Mouse (Mus musculus) MEL (cell line): ENCODE results near the gene Myof. TPM values are rescaled to one million over a fixed set of nuclear protein-coding genes. Genes with fewer than 3 reads are reported as not detected.

Experiments used
- DNase-seq: peaks from one replicate; pipeline ENCODE4 v3.0.0; 2011; ENCODE audit warnings: low read depth, low spot score
- H3K27ac ChIP-seq: 2 replicates; pipeline ENCODE4 v1.5.1; 2012; ENCODE audit warnings: low read depth, mild to moderate bottlenecking, control low read depth, low read length, moderate library complexity; ENCODE audit not compliant: control insufficient read depth
- H3K27me3 ChIP-seq, 2 experiments: fragments of 150-350 bp in 1 of 2; sonication (generic) in 1 of 2; 2 replicates each; pipeline ENCODE4 v1.6.1; 2012; ENCODE audit warnings: low read length in 2 of 2, mild to moderate bottlenecking in 2 of 2, improper control_type of control experiment in 1 of 2, moderate library complexity in 1 of 2; ENCODE audit not compliant: insufficient read depth in 2 of 2, control insufficient read depth in 1 of 2
- H3K36me3 ChIP-seq, 2 experiments: 2 replicates each; pipeline ENCODE4 v1.6.1; 2012 to 2014; ENCODE audit warnings: low read length in 2 of 2, improper control_type of control experiment in 1 of 2, inconsistent platforms in 1 of 2, mild to moderate bottlenecking in 1 of 2; ENCODE audit not compliant: insufficient read depth in 2 of 2, control insufficient read depth in 1 of 2
- H3K4me1 ChIP-seq, 2 experiments: fragments of 150-350 bp in 1 of 2; sonication (generic) in 1 of 2; 2 replicates each; pipeline ENCODE4 v1.6.1; 2012; ENCODE audit warnings: low read length in 2 of 2, improper control_type of control experiment in 1 of 2, mild to moderate bottlenecking in 1 of 2; ENCODE audit not compliant: insufficient read depth in 2 of 2, control insufficient read depth in 1 of 2
- H3K4me3 ChIP-seq, 2 experiments: fragments of 150-350 bp in 1 of 2; sonication (generic) in 1 of 2; 2 replicates each; pipeline ENCODE4 v1.5.1; 2012; ENCODE audit warnings: low read depth in 2 of 2, low read length in 2 of 2, mild to moderate bottlenecking in 2 of 2, moderate library complexity in 2 of 2, control low read depth in 1 of 2, improper control_type of control experiment in 1 of 2; ENCODE audit not compliant: control insufficient read depth in 1 of 2, insufficient read depth in 1 of 2
- H3K79me2 ChIP-seq: 2 replicates; pipeline ENCODE4 v1.6.1; 2012; ENCODE audit warnings: mild to moderate bottlenecking, low read length, moderate library complexity; ENCODE audit not compliant: control insufficient read depth, poor library complexity, insufficient read depth
- H3K9ac ChIP-seq: 2 replicates; pipeline ENCODE4 v1.6.1; 2012; ENCODE audit warnings: low read depth, mild to moderate bottlenecking, control low read depth, low read length, moderate library complexity; ENCODE audit not compliant: control insufficient read depth, poor library complexity, severe bottlenecking
- H3K9me3 ChIP-seq: fragments of 150-350 bp; sonication (generic); replicated peaks from 2 replicates; pipeline ENCODE4 v1.6.1; 2012; ENCODE audit warnings: mild to moderate bottlenecking, low read length, improper control_type of control experiment, moderate library complexity; ENCODE audit not compliant: insufficient read depth
- CHD1 ChIP-seq: IDR thresholded peaks from 2 replicates; pipeline ENCODE4 v1.6.1; 2012; ENCODE audit warnings: low read depth, mild to moderate bottlenecking, inconsistent platforms, low read length, improper control_type of control experiment
- CHD2 ChIP-seq: IDR thresholded peaks from 2 replicates; pipeline ENCODE4 v1.6.1; 2011; ENCODE audit warnings: low read length, improper control_type of control experiment
- CTCF ChIP-seq, 3 experiments: IDR thresholded peaks in 2 of 3; conservative IDR thresholded peaks in 1 of 3; 2 replicates each; pipeline ENCODE4 v1.5.1; 2011 to 2012; ENCODE audit warnings: low read length in 3 of 3, low read depth in 2 of 3, mild to moderate bottlenecking in 2 of 3, improper control_type of control experiment in 1 of 3, inconsistent platforms in 1 of 3, mixed read lengths in 1 of 3, moderate library complexity in 1 of 3; ENCODE audit not compliant: control insufficient read depth in 1 of 3, insufficient read depth in 1 of 3, poor library complexity in 1 of 3, severe bottlenecking in 1 of 3
- E2F4 ChIP-seq: IDR thresholded peaks from 2 replicates; pipeline ENCODE4 v1.6.1; 2011; ENCODE audit warnings: low read depth, low read length, improper control_type of control experiment, borderline replicate concordance
- EP300 ChIP-seq, 2 experiments: IDR thresholded peaks; 2 replicates each; pipeline ENCODE4 v1.6.1; 2011; ENCODE audit warnings: improper control_type of control experiment in 2 of 2, low read length in 2 of 2, low read depth in 1 of 2, mild to moderate bottlenecking in 1 of 2
- ETS1 ChIP-seq: IDR thresholded peaks from 2 replicates; pipeline ENCODE4 v1.6.1; 2012; ENCODE audit warnings: low read depth, mild to moderate bottlenecking, inconsistent platforms, low read length, improper control_type of control experiment, moderate library complexity
- GABPA ChIP-seq: IDR thresholded peaks from 2 replicates; pipeline ENCODE4 v1.6.1; 2012; ENCODE audit warnings: low read depth, mild to moderate bottlenecking, inconsistent platforms, low read length, improper control_type of control experiment, moderate library complexity
- HCFC1 ChIP-seq: IDR thresholded peaks from 2 replicates; pipeline ENCODE4 v1.6.1; 2012; ENCODE audit warnings: low read depth, mild to moderate bottlenecking, inconsistent platforms, low read length, improper control_type of control experiment, moderate library complexity
- KAT2A ChIP-seq: conservative IDR thresholded peaks from 2 replicates; pipeline ENCODE4 v1.6.1; 2012; ENCODE audit warnings: low read depth, low read length, improper control_type of control experiment, inconsistent platforms
- MAFK ChIP-seq: IDR thresholded peaks from 2 replicates; pipeline ENCODE4 v1.6.1; 2011; ENCODE audit warnings: low read depth, mild to moderate bottlenecking, low read length, improper control_type of control experiment, borderline replicate concordance
- MAZ ChIP-seq: IDR thresholded peaks from 2 replicates; pipeline ENCODE4 v1.6.1; 2012; ENCODE audit warnings: low read depth, mild to moderate bottlenecking, inconsistent platforms, low read length, improper control_type of control experiment
- MEF2A ChIP-seq: IDR thresholded peaks from 2 replicates; pipeline ENCODE4 v1.6.1; 2014; ENCODE audit warnings: low read depth, mild to moderate bottlenecking, inconsistent platforms, low read length, improper control_type of control experiment; ENCODE audit not compliant: poor library complexity, insufficient replicate concordance, severe bottlenecking; ENCODE audit errors: extremely low read depth
- MXI1 ChIP-seq: IDR thresholded peaks from 2 replicates; pipeline ENCODE4 v1.6.1; 2011; ENCODE audit warnings: mild to moderate bottlenecking, low read depth, low read length, improper control_type of control experiment
- MYB ChIP-seq: IDR thresholded peaks from 2 replicates; pipeline ENCODE4 v1.6.1; 2011; ENCODE audit warnings: mild to moderate bottlenecking, low read depth, low read length, improper control_type of control experiment
- MYC ChIP-seq: IDR thresholded peaks from 2 replicates; pipeline ENCODE4 v1.6.1; 2011; ENCODE audit warnings: low read depth, mild to moderate bottlenecking, low read length, improper control_type of control experiment, moderate library complexity
- NELFE ChIP-seq: IDR thresholded peaks from 2 replicates; pipeline ENCODE4 v1.6.1; 2011; ENCODE audit warnings: low read depth, low read length, improper control_type of control experiment
- NRF1 ChIP-seq: IDR thresholded peaks from 2 replicates; pipeline ENCODE4 v1.6.1; 2014; ENCODE audit warnings: low read depth, mild to moderate bottlenecking, inconsistent platforms, low read length, improper control_type of control experiment, moderate library complexity; ENCODE audit not compliant: poor library complexity, insufficient read depth, severe bottlenecking
- POLR2A ChIP-seq, 2 experiments: IDR thresholded peaks; 2 replicates each; pipeline ENCODE4 v1.6.1; 2011 to 2012; ENCODE audit warnings: low read length in 2 of 2, mild to moderate bottlenecking in 2 of 2, control low read depth in 1 of 2, improper control_type of control experiment in 1 of 2, low read depth in 1 of 2, moderate library complexity in 1 of 2; ENCODE audit not compliant: control insufficient read depth in 1 of 2, insufficient read depth in 1 of 2, poor library complexity in 1 of 2
- POLR2AphosphoS2 ChIP-seq: IDR thresholded peaks from 2 replicates; pipeline ENCODE4 v1.6.1; 2011; ENCODE audit warnings: low read length, improper control_type of control experiment
- POLR2AphosphoS5 ChIP-seq: IDR thresholded peaks from 2 replicates; pipeline ENCODE4 v1.6.1; 2012; ENCODE audit warnings: low read depth, borderline replicate concordance, mild to moderate bottlenecking, inconsistent platforms, low read length, moderate library complexity, mixed read lengths
- SIN3A ChIP-seq: IDR thresholded peaks from 2 replicates; pipeline ENCODE4 v1.6.1; 2012; ENCODE audit warnings: low read length, improper control_type of control experiment, inconsistent platforms
- SMC3 ChIP-seq: IDR thresholded peaks from 2 replicates; pipeline ENCODE4 v1.6.1; 2011; ENCODE audit warnings: low read depth, low read length, improper control_type of control experiment
- TAL1 ChIP-seq: IDR thresholded peaks from 2 replicates; pipeline ENCODE4 v1.6.1; 2012; ENCODE audit warnings: mild to moderate bottlenecking, inconsistent platforms, low read length, moderate library complexity, mixed read lengths
- TCF12 ChIP-seq: IDR thresholded peaks from 2 replicates; pipeline ENCODE4 v1.6.1; 2014; ENCODE audit warnings: low read depth, mild to moderate bottlenecking, inconsistent platforms, low read length, improper control_type of control experiment, moderate library complexity
- UBTF ChIP-seq: IDR thresholded peaks from 2 replicates; pipeline ENCODE4 v1.6.1; 2012; ENCODE audit warnings: low read depth, mild to moderate bottlenecking, inconsistent platforms, low read length, improper control_type of control experiment, moderate library complexity, borderline replicate concordance; ENCODE audit not compliant: insufficient read depth
- USF1 ChIP-seq: IDR thresholded peaks from 2 replicates; pipeline ENCODE4 v1.6.1; 2014; ENCODE audit warnings: low read depth, mild to moderate bottlenecking, inconsistent platforms, low read length, improper control_type of control experiment, moderate library complexity
- USF2 ChIP-seq, 2 experiments: IDR thresholded peaks; 2 replicates each; pipeline ENCODE4 v1.6.1; 2011 to 2012; ENCODE audit warnings: improper control_type of control experiment in 2 of 2, low read length in 2 of 2, borderline replicate concordance in 1 of 2, inconsistent platforms in 1 of 2, low read depth in 1 of 2, mild to moderate bottlenecking in 1 of 2; ENCODE audit not compliant: insufficient read depth in 1 of 2
- ZMIZ1 ChIP-seq: IDR thresholded peaks from 2 replicates; pipeline ENCODE4 v1.6.1; 2012; ENCODE audit warnings: low read depth, mild to moderate bottlenecking, inconsistent platforms, low read length, improper control_type of control experiment, moderate library complexity
- ZNF384 ChIP-seq: IDR thresholded peaks from 2 replicates; pipeline ENCODE4 v1.6.1; 2012; ENCODE audit warnings: low read depth, mild to moderate bottlenecking, inconsistent platforms, low read length, improper control_type of control experiment
- polyA plus RNA-seq, 2 experiments: library from polyadenylated mRNA; stranded (reverse) in 1 of 2; unstranded in 1 of 2; fragments of >175 nt in 1 of 2; fragments of >200 nt in 1 of 2; gene quantifications; 2 replicates each; pipeline versions ENCODE4 v1.2.1 to v1.2.4; 2012; ENCODE audit warnings: low replicate concordance in 2 of 2, low read depth in 1 of 2; ENCODE audit not compliant: insufficient read length in 2 of 2, insufficient read depth in 1 of 2, missing spikeins in 1 of 2
- total RNA-seq: library from RNA; depleted of rRNA; stranded (reverse); fragments of 300-350 nt; gene quantifications from 2 replicates; pipeline ENCODE4 v1.2.3, GENCODE M21; 2012

Gene Myof
- total and polyA plus RNA-seq, 3 experiments = 0.04 TPM; not detected in 2

GRCm38 (mm10) chr19:37959543-37960215 is 83.7 kb downstream of the Myof start:
- H3K4me3 ChIP-seq = no peak overlapping the region
- peaks cover 0 to 9% of the 10 kb centered on the region in 2 experiments; a peak in 1 of 4 replicates for H3K36me3 ChIP-seq
- H3K4me1 ChIP-seq = peaks cover 0 to 13% of the 10 kb centered on the region in 2 experiments; a peak in 2 of 4 replicates
- no peak overlapping the region for H3K9ac ChIP-seq
- peak; percentile 55 for DNase-seq
- TF ChIP-seq ZMIZ1 = no peak
- no peak for TF ChIP-seq POLR2AphosphoS5
- TF ChIP-seq MYC = no peak
- no peak for TF ChIP-seq MAFK
- no peak for TF ChIP-seq SIN3A
- TF ChIP-seq UBTF = no peak
- TF ChIP-seq USF2 (IDR thresholded peaks at IDR 0.05; ENCODE audit: borderline replicate concordance in 1 of 2, insufficient read depth in 1 of 2, low read depth in 1 of 2, low read length in 2 of 2) = no peak
- TF ChIP-seq SMC3 = no peak
- no peak for TF ChIP-seq TCF12
- TF ChIP-seq MYB = no peak
- TF ChIP-seq NRF1 = no peak
- no peak for TF ChIP-seq CHD2
- TF ChIP-seq GABPA = no peak
- no peak for TF ChIP-seq CTCF (IDR thresholded peaks at IDR 0.05 in 2 of 3, conservative IDR thresholded peaks at IDR 0.05 in 1 of 3; ENCODE audit: control insufficient read depth in 1 of 3, insufficient read depth in 1 of 3, low read depth in 2 of 3, low read length in 3 of 3, poor library complexity in 1 of 3, severe bottlenecking in 1 of 3)
- TF ChIP-seq CHD1 = no peak
- no peak for TF ChIP-seq ETS1
- TF ChIP-seq NELFE = no peak
- no peaks in the 10 kb centered on the region for H3K9me3 ChIP-seq
- H3K27ac ChIP-seq = no peak overlapping the region
- no peaks in the 10 kb centered on the region for H3K27me3 ChIP-seq
- H3K79me2 ChIP-seq = no peaks in the 10 kb centered on the region

GRCm38 (mm10) chr19:37959076-37959475 is 84.3 kb downstream of the Myof start:
- no peak for TF ChIP-seq HCFC1
- TF ChIP-seq KAT2A = no peak
- no peak for TF ChIP-seq ETS1
- no peak for TF ChIP-seq TAL1
- no peak for TF ChIP-seq POLR2AphosphoS2
- no peak for TF ChIP-seq USF2 (IDR thresholded peaks at IDR 0.05; ENCODE audit: borderline replicate concordance in 1 of 2, insufficient read depth in 1 of 2, low read depth in 1 of 2, low read length in 2 of 2)
- TF ChIP-seq POLR2A (IDR thresholded peaks at IDR 0.05; ENCODE audit: control insufficient read depth in 1 of 2, insufficient read depth in 1 of 2, low read depth in 1 of 2, low read length in 2 of 2, poor library complexity in 1 of 2) = no peak
- TF ChIP-seq TCF12 = no peak
- TF ChIP-seq EP300 (IDR thresholded peaks at IDR 0.05; ENCODE audit: low read depth in 1 of 2, low read length in 2 of 2) = no peak
- TF ChIP-seq E2F4 = no peak
- TF ChIP-seq ZMIZ1 = no peak
- no peak for TF ChIP-seq MAZ
- TF ChIP-seq CTCF (IDR thresholded peaks at IDR 0.05 in 2 of 3, conservative IDR thresholded peaks at IDR 0.05 in 1 of 3; ENCODE audit: control insufficient read depth in 1 of 3, insufficient read depth in 1 of 3, low read depth in 2 of 3, low read length in 3 of 3, poor library complexity in 1 of 3, severe bottlenecking in 1 of 3) = no peak
- no peak for TF ChIP-seq CHD2
- TF ChIP-seq USF1 = no peak
- TF ChIP-seq ZNF384 = no peak
- no peak for TF ChIP-seq MXI1
- no peak for TF ChIP-seq MEF2A
- TF ChIP-seq, all 39 proteins: peak for 0
- no peak overlapping the region for H3K27ac ChIP-seq
- H3K79me2 ChIP-seq = no peaks in the 10 kb centered on the region
- H3K36me3 ChIP-seq = peaks cover 0 to 8% of the 10 kb centered on the region in 2 experiments; a peak in 1 of 4 replicates
- no peak for DNase-seq
- H3K9me3 ChIP-seq = no peaks in the 10 kb centered on the region
- H3K9ac ChIP-seq = no peak overlapping the region
- H3K27me3 ChIP-seq = no peaks in the 10 kb centered on the region
- peaks cover 0 to 12% of the 10 kb centered on the region in 2 experiments; a peak in 2 of 4 replicates for H3K4me1 ChIP-seq
- H3K4me3 ChIP-seq = no peak overlapping the region
